Comparison of ENCODE assay signal across 9 mouse cellular contexts in genomic region chr12:57538588-57539550, GRCm38 (mm10). TPM values are rescaled to one million over a fixed set of nuclear protein-coding genes. Genes with fewer than 3 reads are reported as not detected.
DNase-seq lines count a peak whose midpoint lies in the region; ATAC-seq and TF ChIP-seq lines count a peak whose summit lies in the region.
"Had no signal": no experiment of that assay in that cellular context is flagged by ENCODE, and none has a peak within 500 bp of the region (broad histone marks: within the 10 kb centered on the region; RNA-seq: fewer than 3 reads in every experiment).

No protein-coding gene starts in this region.

- H3K4me3 ChIP-seq in embryonic fibroblast, embryonic 13.5 days (ENCODE audit: insufficient read depth, low read length): peak overlapping the region; percentile 38
- H3K4me3 ChIP-seq in intestine, embryonic 14.5 days (ENCODE audit: low read depth, low read length): peak overlapping the region; percentile 23
- H3K4me3 ChIP-seq in lung, embryonic 16.5 days (ENCODE audit: low read length): peak overlapping the region; percentile 49

- H3K9me3 ChIP-seq in intestine, embryonic 14.5 days (ENCODE audit: control insufficient read depth, low read length): no peaks in the 10 kb centered on the region
- no peaks in the 10 kb centered on the region for H3K9me3 ChIP-seq in lung, embryonic 16.5 days (ENCODE audit: control insufficient read depth, low read length)

- H3K4me2 ChIP-seq in intestine, embryonic 14.5 days (ENCODE audit: low read length): peak overlapping the region; percentile 51
- H3K4me2 ChIP-seq in lung, embryonic 16.5 days (ENCODE audit: low read depth, low read length): peak overlapping the region; percentile 67

- H3K4me1 ChIP-seq in embryonic fibroblast, embryonic 13.5 days (ENCODE audit: control insufficient read depth, insufficient read depth, low read length): no peaks in the 10 kb centered on the region
- H3K4me1 ChIP-seq in intestine, embryonic 14.5 days (replicated peaks; ENCODE audit: control insufficient read depth, insufficient read depth, low read length): 0 out of 2 replicates have a peak, but pooled peaks cover 5% of the 10 kb centered on the region
- peaks cover 5% of the 10 kb centered on the region; the same call in 1 of the 2 replicates for H3K4me1 ChIP-seq in lung, embryonic 16.5 days (replicated peaks; ENCODE audit: control insufficient read depth, insufficient read depth, low read length)

- whole genome bisulfite sequencing in intestine, embryonic 14.5 days: under 1% methylated on average over 63 of the region's 63 CpGs
- under 1% methylated on average over 63 of the region's 63 CpGs for WGBS in lung, embryonic 16.5 days

- peak; percentile 32 to 37 for DNase-seq in layer of hippocampus, postnatal 10 days (ENCODE audit: low spot score in 2 of 2)
- no peak for DNase-seq in layer of hippocampus, postnatal 14 days (ENCODE audit: low spot score in 2 of 2)
- peak; percentile 89 for DNase-seq in intestine, embryonic 14.5 days (ENCODE audit: low spot score)
- DNase-seq in spleen, adult 18-20 months: no peak
- DNase-seq in thymus, postnatal 14 days: no peak
- no peak for DNase-seq in T-cell, adult 2 months (ENCODE audit: low spot score)

- no peaks in the 10 kb centered on the region for H3K36me3 ChIP-seq in intestine, embryonic 14.5 days (ENCODE audit: control insufficient read depth, insufficient read depth, low read length)
- no peaks in the 10 kb centered on the region for H3K36me3 ChIP-seq in lung, embryonic 16.5 days (ENCODE audit: control insufficient read depth, insufficient read depth, low read length)

- ATAC-seq in intestine, embryonic 14.5 days (replicated peaks; ENCODE audit: low FRiP score, low TSS enrichment, low read depth): no peak
- ATAC-seq in lung, embryonic 16.5 days (ENCODE audit: low read depth): no peak

- H3K27ac ChIP-seq in embryonic fibroblast, embryonic 13.5 days (ENCODE audit: insufficient read depth, low read length): no peak overlapping the region
- H3K27ac ChIP-seq in intestine, embryonic 14.5 days (ENCODE audit: low read depth): peak overlapping the region; percentile 59
- H3K27ac ChIP-seq in lung, embryonic 16.5 days (ENCODE audit: low read length): peak overlapping the region; percentile 79

- no peak for TF ChIP-seq CTCF in embryonic fibroblast, embryonic 13.5 days (IDR thresholded peaks at IDR 0.05; ENCODE audit: borderline replicate concordance, insufficient read depth, low read length)

- peaks cover 90% of the 10 kb centered on the region for H3K27me3 ChIP-seq in intestine, embryonic 14.5 days (replicated peaks; ENCODE audit: control insufficient read depth, insufficient read depth, low read length)
- peaks cover 66% of the 10 kb centered on the region for H3K27me3 ChIP-seq in lung, embryonic 16.5 days (ENCODE audit: control insufficient read depth, insufficient read depth, low read depth, low read length)

- peak overlapping the region; percentile 45 for H3K9ac ChIP-seq in intestine, embryonic 14.5 days (ENCODE audit: low read length)
- peak overlapping the region; percentile 69 for H3K9ac ChIP-seq in lung, embryonic 16.5 days (ENCODE audit: low read length)

- TF ChIP-seq POLR2A in embryonic fibroblast, embryonic 13.5 days (IDR thresholded peaks at IDR 0.05; ENCODE audit: low read depth, low read length): no peak

RNA-seq across cellular contexts. Expression of gene Foxa1, which starts 7.8 kb away (rescaled TPM):
- total RNA-seq in layer of hippocampus, postnatal 10 days (2021): not detected
- not detected for total RNA-seq in layer of hippocampus, postnatal 14 days (2021)
- 1.2 and 1.3 TPM in 2 replicates for polyA plus RNA-seq in embryonic fibroblast, embryonic 13.5 days (2011; ENCODE audit: insufficient read length, low read depth, missing spikeins)
- polyA plus RNA-seq in intestine, embryonic 14.5 days (2014; fragmentation: Nextera tagmentation; extraction: Ambion mirVana): 8.3 and 8.4 TPM in 2 replicates
- 7.5 and 8.2 TPM in 2 replicates for polyA plus RNA-seq in lung, embryonic 16.5 days (2015; fragmentation: Nextera tagmentation; extraction: Ambion mirVana)
- total RNA-seq: gastrocnemius, postnatal 4 days had no signal

RNA-seq across cellular contexts. Expression of gene Ttc6, which starts 25.0 kb away (rescaled TPM):
- under 1 TPM; 0.73 to 0.98 TPM for total RNA-seq in layer of hippocampus, postnatal 10 days (2021)
- under 1 TPM; 0.30 to 0.48 TPM for total RNA-seq in layer of hippocampus, postnatal 14 days (2021)
- 0.12 and 0.35 TPM in 2 replicates for polyA plus RNA-seq in embryonic fibroblast, embryonic 13.5 days (2011; ENCODE audit: insufficient read length, low read depth, missing spikeins)
- polyA plus RNA-seq in intestine, embryonic 14.5 days (2014; fragmentation: Nextera tagmentation; extraction: Ambion mirVana): 1.7 and 2.6 TPM in 2 replicates
- 3.0 and 5.1 TPM in 2 replicates for polyA plus RNA-seq in lung, embryonic 16.5 days (2015; fragmentation: Nextera tagmentation; extraction: Ambion mirVana)
- total RNA-seq: gastrocnemius, postnatal 4 days had no signal

Comparison
In these comparisons a context has a peak if more than half of its experiments do, and no peak if none do; other contexts are left out.
1. DNase-seq: peak in layer of hippocampus, postnatal 10 days (2 of 2) and intestine, embryonic 14.5 days (single experiment); none in layer of hippocampus, postnatal 14 days (0 of 2), spleen, adult 18-20 months (0 of 2), thymus, postnatal 14 days (single experiment) and T-cell, adult 2 months (single experiment).
2. Peak in every context shown above with its lines, with median percentiles within 50 percentile points of each other: H3K4me3 ChIP-seq.